Mouse (Mus musculus): ENCODE results near the gene Atp13a3.

- TF ChIP-seq CTCF (IDR thresholded peaks at IDR 0.05; ENCODE audit: control insufficient read depth, insufficient read depth, insufficient replicate concordance, low read depth, low read length) (no peak), POLR2A (IDR thresholded peaks at IDR 0.05; ENCODE audit: control insufficient read depth, low read depth, low read length) (no peak)
These were observed 27.4 kb upstream of the Atp13a3 start for GRCm38 (mm10) chr16:30433148-30433547.
